ENCODE assay signal across 8 mouse cellular contexts in genomic region chr10:127622057-127622392, GRCm38 (mm10). TPM values are rescaled to one million over a fixed set of nuclear protein-coding genes. Genes with fewer than 3 reads are reported as not detected.
DNase-seq lines count a peak whose midpoint lies in the region; ATAC-seq lines count a peak whose summit lies in the region.

No protein-coding gene starts in this region.

- H3K27ac ChIP-seq in forebrain, embryonic 13.5 days, result peak overlapping the region; percentile 92
- H3K27ac ChIP-seq in hindbrain, embryonic 10.5 days, result peak overlapping the region; percentile 95
- peak overlapping the region; percentile 95 for H3K27ac ChIP-seq in limb, embryonic 13.5 days
- H3K27ac ChIP-seq in midbrain, embryonic 12.5 days (replicated peaks), result peak overlapping the region; percentile 94

- H3K9me3 ChIP-seq in forebrain, embryonic 13.5 days (replicated peaks), result 0 out of 2 replicates have a peak, but pooled peaks cover 4% of the 10 kb centered on the region
- H3K9me3 ChIP-seq in hindbrain, embryonic 10.5 days, result peaks cover 11% of the 10 kb centered on the region
- peaks cover 8% of the 10 kb centered on the region; the same call in 1 of the 2 replicates for H3K9me3 ChIP-seq in limb, embryonic 13.5 days
- peaks cover 7% of the 10 kb centered on the region; the same call in 1 of the 2 replicates for H3K9me3 ChIP-seq in midbrain, embryonic 12.5 days

- H3K27me3 ChIP-seq in forebrain, embryonic 13.5 days, result no peaks in the 10 kb centered on the region
- no peaks in the 10 kb centered on the region for H3K27me3 ChIP-seq in hindbrain, embryonic 10.5 days (ENCODE audit: insufficient read depth, poor library complexity, severe bottlenecking)
- no peaks in the 10 kb centered on the region for H3K27me3 ChIP-seq in limb, embryonic 13.5 days
- H3K27me3 ChIP-seq in midbrain, embryonic 12.5 days, result no peaks in the 10 kb centered on the region

- H3K9ac ChIP-seq in forebrain, embryonic 13.5 days, result peak overlapping the region; percentile 73
- peak overlapping the region; percentile 84 for H3K9ac ChIP-seq in limb, embryonic 13.5 days
- peak overlapping the region; percentile 91 for H3K9ac ChIP-seq in midbrain, embryonic 12.5 days (replicated peaks)

- peak; percentile 27 for DNase-seq in CD4-positive, CD25-positive, alpha-beta regulatory T cell, adult 2 months (ENCODE audit: low read depth, low spot score)
- DNase-seq in adrenal gland, adult 8-10 months, result peak; percentile 78
- DNase-seq in hindbrain, embryonic 10.5 days (ENCODE audit: low spot score), result peak; percentile 76
- peak; percentile 81 for DNase-seq in testis, postnatal 10 days (ENCODE audit: low spot score)

- peaks cover 40% of the 10 kb centered on the region for H3K4me1 ChIP-seq in forebrain, embryonic 13.5 days
- peaks cover 56% of the 10 kb centered on the region for H3K4me1 ChIP-seq in hindbrain, embryonic 10.5 days (replicated peaks)
- H3K4me1 ChIP-seq in limb, embryonic 13.5 days, result peaks cover 35% of the 10 kb centered on the region
- peaks cover 40% of the 10 kb centered on the region for H3K4me1 ChIP-seq in midbrain, embryonic 12.5 days

- ATAC-seq in CD4-positive, CD25-positive, alpha-beta regulatory T cell, adult 4 months, result no peak
- peak; percentile 23 for ATAC-seq in forebrain, embryonic 13.5 days
- ATAC-seq in limb, embryonic 13.5 days (ENCODE audit: low FRiP score, low read depth), result peak; percentile 9; the same call in 1 of the 2 replicates
- peak; percentile 17 for ATAC-seq in midbrain, embryonic 12.5 days (ENCODE audit: low FRiP score, low read depth)

- peaks cover 3% of the 10 kb centered on the region; the same call in 1 of the 2 replicates for H3K36me3 ChIP-seq in forebrain, embryonic 13.5 days (ENCODE audit: poor library complexity, severe bottlenecking)
- H3K36me3 ChIP-seq in hindbrain, embryonic 10.5 days, result peaks cover 4% of the 10 kb centered on the region; the same call in 1 of the 2 replicates
- H3K36me3 ChIP-seq in limb, embryonic 13.5 days, result peaks cover 7% of the 10 kb centered on the region; the same call in 1 of the 2 replicates
- H3K36me3 ChIP-seq in midbrain, embryonic 12.5 days, result no peaks in the 10 kb centered on the region

- peak overlapping the region; percentile 88 for H3K4me3 ChIP-seq in forebrain, embryonic 13.5 days
- H3K4me3 ChIP-seq in hindbrain, embryonic 10.5 days, result peak overlapping the region; percentile 82
- peak overlapping the region; percentile 92 for H3K4me3 ChIP-seq in limb, embryonic 13.5 days
- H3K4me3 ChIP-seq in midbrain, embryonic 12.5 days, result peak overlapping the region; percentile 81

- H3K4me2 ChIP-seq in forebrain, embryonic 13.5 days, result peak overlapping the region; percentile 88
- peak overlapping the region; percentile 82 for H3K4me2 ChIP-seq in limb, embryonic 13.5 days (replicated peaks)
- H3K4me2 ChIP-seq in midbrain, embryonic 12.5 days (replicated peaks), result peak overlapping the region; percentile 91

- under 1% methylated on average over 13 of the region's 13 CpGs for WGBS in forebrain, embryonic 13.5 days
- WGBS in hindbrain, embryonic 10.5 days, result under 1% methylated on average over 13 of the region's 13 CpGs
- under 1% methylated on average over 13 of the region's 13 CpGs for WGBS in limb, embryonic 13.5 days
- WGBS in midbrain, embryonic 12.5 days, result 1% methylated on average over 13 of the region's 13 CpGs

RNA-seq across cellular contexts. Expression of gene Lrp1, which starts 1.1 kb away (rescaled TPM):
- under 1 TPM; 0.30 to 0.96 TPM for polyA plus RNA-seq in CD4-positive, CD25-positive, alpha-beta regulatory T cell, adult 4 months (2017; shearing (Covaris generic))
- 100 to 1,000 TPM; 212 to 271 (median 242) TPM for total RNA-seq in adrenal gland, adult 8-10 months (2022)
- 65.1 and 74.7 TPM in 2 replicates for polyA plus RNA-seq in forebrain, embryonic 13.5 days (2015; fragmentation: Nextera tagmentation; extraction: Ambion mirVana)
- 55.7 and 71.7 TPM in 2 replicates for polyA plus RNA-seq in hindbrain, embryonic 10.5 days (2016; fragmentation: Nextera tagmentation; extraction: Ambion mirVana)
- polyA plus RNA-seq in limb, embryonic 13.5 days (2015; fragmentation: Nextera tagmentation; extraction: Ambion mirVana), result 123 and 127 TPM in 2 replicates
- 94.0 and 98.1 TPM in 2 replicates for polyA plus RNA-seq in midbrain, embryonic 12.5 days (2016; fragmentation: Nextera tagmentation; extraction: Ambion mirVana)

RNA-seq across cellular contexts. Expression of gene Stat6, which starts 20.8 kb away (rescaled TPM):
- 100 to 1,000 TPM; 173 to 320 TPM for polyA plus RNA-seq in CD4-positive, CD25-positive, alpha-beta regulatory T cell, adult 4 months (2017; shearing (Covaris generic))
- total RNA-seq in adrenal gland, adult 8-10 months (2022), result 100 to 1,000 TPM in 3 of 4 experiments, 10 to 100 TPM in 1; 96.7 to 113 (median 107) TPM
- 2.6 and 2.7 TPM in 2 replicates for polyA plus RNA-seq in forebrain, embryonic 13.5 days (2015; fragmentation: Nextera tagmentation; extraction: Ambion mirVana)
- polyA plus RNA-seq in hindbrain, embryonic 10.5 days (2016; fragmentation: Nextera tagmentation; extraction: Ambion mirVana), result 8.9 and 9.5 TPM in 2 replicates
- 14.3 and 15.0 TPM in 2 replicates for polyA plus RNA-seq in limb, embryonic 13.5 days (2015; fragmentation: Nextera tagmentation; extraction: Ambion mirVana)
- 6.1 and 9.0 TPM in 2 replicates for polyA plus RNA-seq in midbrain, embryonic 12.5 days (2016; fragmentation: Nextera tagmentation; extraction: Ambion mirVana)

RNA-seq across cellular contexts. Expression of gene Nemp1, which starts 44.7 kb away (rescaled TPM):
- polyA plus RNA-seq in CD4-positive, CD25-positive, alpha-beta regulatory T cell, adult 4 months (2017; shearing (Covaris generic)), result 1 to 10 TPM; 2.5 to 4.0 TPM
- 10 to 100 TPM in 2 of 4 experiments, 1 to 10 TPM in 2; 6.3 to 10.6 (median 9.6) TPM for total RNA-seq in adrenal gland, adult 8-10 months (2022)
- polyA plus RNA-seq in forebrain, embryonic 13.5 days (2015; fragmentation: Nextera tagmentation; extraction: Ambion mirVana), result 6.7 and 7.0 TPM in 2 replicates
- polyA plus RNA-seq in hindbrain, embryonic 10.5 days (2016; fragmentation: Nextera tagmentation; extraction: Ambion mirVana), result 7.7 and 10.2 TPM in 2 replicates
- 9.3 and 9.9 TPM in 2 replicates for polyA plus RNA-seq in limb, embryonic 13.5 days (2015; fragmentation: Nextera tagmentation; extraction: Ambion mirVana)
- polyA plus RNA-seq in midbrain, embryonic 12.5 days (2016; fragmentation: Nextera tagmentation; extraction: Ambion mirVana), result 10.0 and 10.3 TPM in 2 replicates

RNA-seq across cellular contexts. Expression of gene Nab2, which starts 46.3 kb away (rescaled TPM):
- 10 to 100 TPM in 1 of 2 experiments, 1 to 10 TPM in 1; 8.9 to 10.8 TPM for polyA plus RNA-seq in CD4-positive, CD25-positive, alpha-beta regulatory T cell, adult 4 months (2017; shearing (Covaris generic))
- total RNA-seq in adrenal gland, adult 8-10 months (2022), result 10 to 100 TPM; 20.0 to 33.6 (median 26.8) TPM
- 1.6 and 2.0 TPM in 2 replicates for polyA plus RNA-seq in forebrain, embryonic 13.5 days (2015; fragmentation: Nextera tagmentation; extraction: Ambion mirVana)
- polyA plus RNA-seq in hindbrain, embryonic 10.5 days (2016; fragmentation: Nextera tagmentation; extraction: Ambion mirVana), result 6.6 and 6.8 TPM in 2 replicates
- polyA plus RNA-seq in limb, embryonic 13.5 days (2015; fragmentation: Nextera tagmentation; extraction: Ambion mirVana), result 18.1 and 18.5 TPM in 2 replicates
- polyA plus RNA-seq in midbrain, embryonic 12.5 days (2016; fragmentation: Nextera tagmentation; extraction: Ambion mirVana), result 3.7 and 4.5 TPM in 2 replicates

Comparison
In these comparisons a context has a peak if more than half of its experiments do, and no peak if none do; other contexts are left out.
1. DNase-seq: peak in every context shown above with its lines; median percentile 81 in testis, postnatal 10 days; 78 in adrenal gland, adult 8-10 months; 76 in hindbrain, embryonic 10.5 days; 27 in CD4-positive, CD25-positive, alpha-beta regulatory T cell, adult 2 months.
2. RNA of gene Lrp1, which starts 1.1 kb away (polyA plus RNA-seq): 123 to 127 TPM in limb, embryonic 13.5 days, 94.0 to 98.1 TPM in midbrain, embryonic 12.5 days, 55.7 to 71.7 TPM in hindbrain, embryonic 10.5 days and 65.1 to 74.7 TPM in forebrain, embryonic 13.5 days; 0.30 to 0.96 TPM in CD4-positive, CD25-positive, alpha-beta regulatory T cell, adult 4 months; every median in the first group is over 10 times any median in the second.
3. RNA of gene Stat6, which starts 20.8 kb away (polyA plus RNA-seq): 173 to 320 TPM in CD4-positive, CD25-positive, alpha-beta regulatory T cell, adult 4 months; 14.3 to 15.0 TPM in limb, embryonic 13.5 days, 8.9 to 9.5 TPM in hindbrain, embryonic 10.5 days, 6.1 to 9.0 TPM in midbrain, embryonic 12.5 days and 2.6 to 2.7 TPM in forebrain, embryonic 13.5 days; every median in the first group is over 10 times any median in the second.
4. Peak in every context shown above with its lines, with median percentiles within 50 percentile points of each other: H3K27ac ChIP-seq, H3K4me2 ChIP-seq, H3K4me3 ChIP-seq and H3K9ac ChIP-seq.